Mouse (Mus musculus): ENCODE measurements around the gene Fam92b.

GRCm38 (mm10) chr8:120124836-120125389 is 52.4 kb downstream of the Fam92b start:
- TF ChIP-seq TAL1 (IDR thresholded peaks at IDR 0.05; ENCODE audit: low read length), result no peak
- no peak for TF ChIP-seq GATA1 (IDR thresholded peaks at IDR 0.05; ENCODE audit: low read length)

Measured in erythroblast, embryonic 14.5 days (primary cell).